Mouse (Mus musculus): ENCODE results near the gene Aox1.

DNA sequence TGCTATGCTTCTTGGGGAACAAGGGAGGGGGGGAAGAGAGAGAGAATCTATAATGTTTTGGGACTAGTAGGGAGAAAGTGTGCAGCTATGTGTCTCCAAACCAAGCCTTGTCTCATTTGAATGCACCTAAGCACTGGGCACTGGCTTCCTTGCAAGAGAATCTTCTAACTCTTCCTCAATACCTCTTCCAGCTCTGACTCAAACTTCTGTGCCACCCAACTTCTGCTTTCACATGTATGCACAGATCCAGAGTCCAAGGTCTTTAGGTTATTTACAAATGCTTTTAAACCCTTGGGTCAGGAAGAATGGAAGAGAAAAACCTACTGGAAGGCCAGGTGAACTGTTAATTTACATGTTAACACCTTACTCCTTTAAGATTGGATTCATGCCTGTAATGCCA is 83.7 kb downstream of the Aox1 start:
- TF ChIP-seq EP300 (optimal IDR thresholded peaks at IDR 0.05), result no peak
- no peak for TF ChIP-seq CTCF (IDR thresholded peaks at IDR 0.05; ENCODE audit: low read depth)

Measured in stomach, postnatal 0 days (tissue).